Mouse (Mus musculus) hindbrain, embryonic 13.5 days (tissue): ENCODE measurements around the gene Chuk. TPM values are rescaled to one million over a fixed set of nuclear protein-coding genes. Genes with fewer than 3 reads are reported as not detected.

Experiments
- ATAC-seq: fragments of 200-750 bp; cut with Nextera tagmentation; 2 replicates; pipeline ENCODE4 v1.8.0; 2017; ENCODE audit warnings: moderate TSS enrichment; ENCODE audit not compliant: low FRiP score
- H3K27ac ChIP-seq: fragments of 300-500 bp; sonication (generic); 2 replicates; pipeline ENCODE4 v1.5.1; 2015; ENCODE audit warnings: inconsistent platforms, mild to moderate bottlenecking, moderate library complexity
- H3K27me3 ChIP-seq: fragments of 300-500 bp; sonication (generic); 2 replicates; pipeline ENCODE4 v1.6.1; 2015; ENCODE audit warnings: mild to moderate bottlenecking, inconsistent platforms
- H3K36me3 ChIP-seq: fragments of 300-500 bp; sonication (generic); 2 replicates; pipeline ENCODE4 v1.6.1; 2015; ENCODE audit warnings: mild to moderate bottlenecking, inconsistent platforms
- H3K4me1 ChIP-seq: fragments of 300-500 bp; sonication (generic); replicated peaks from 2 replicates; pipeline ENCODE4 v1.6.1; 2015; ENCODE audit warnings: inconsistent platforms
- H3K4me2 ChIP-seq: fragments of 300-500 bp; sonication (generic); 2 replicates; pipeline ENCODE4 v1.6.1; 2015; ENCODE audit warnings: inconsistent platforms, mild to moderate bottlenecking, moderate library complexity
- H3K4me3 ChIP-seq: fragments of 300-500 bp; sonication (generic); 2 replicates; pipeline ENCODE4 v1.5.1; 2015; ENCODE audit warnings: mild to moderate bottlenecking, inconsistent platforms
- H3K9ac ChIP-seq: fragments of 300-500 bp; sonication (generic); 2 replicates; pipeline ENCODE4 v1.6.1; 2015; ENCODE audit warnings: mild to moderate bottlenecking, inconsistent platforms
- H3K9me3 ChIP-seq: fragments of 300-500 bp; sonication (generic); 2 replicates; pipeline ENCODE4 v1.6.1; 2016; ENCODE audit warnings: inconsistent platforms
- WGBS: fragments of 180-500 bp; shearing (Covaris S2); methylation state at CpG from one replicate; pipeline ENCODE4 v1.1.7; 2015; 5-methylcytosine and 5-hydroxymethylcytosine counted together
- polyA plus RNA-seq: library from polyadenylated mRNA; unstranded; fragments of >200 nt; fragmentation: Nextera tagmentation; extraction: Ambion mirVana; gene quantifications from 2 replicates; pipeline ENCODE4 v1.2.1, GENCODE M21; 2015

The Chuk gene
- polyA plus RNA-seq, 1 experiment from 2014 or later = 67.5 TPM

GRCm38 (mm10) chr19:44086278-44086677 is 21.0 kb downstream of the Chuk start:
- H3K9ac ChIP-seq = no peak overlapping the region
- no peaks in the 10 kb centered on the region for H3K4me1 ChIP-seq
- 17% methylated on average over 3 of the region's 3 CpGs for WGBS
- no peaks in the 10 kb centered on the region for H3K27me3 ChIP-seq
- no peak for ATAC-seq
- no peaks in the 10 kb centered on the region for H3K9me3 ChIP-seq
- H3K27ac ChIP-seq = no peak overlapping the region
- no peak overlapping the region for H3K4me2 ChIP-seq
- peaks cover 64% of the 10 kb centered on the region for H3K36me3 ChIP-seq
- H3K4me3 ChIP-seq = no peak overlapping the region

- no peaks in the 10 kb centered on the region for H3K27me3 ChIP-seq
- WGBS = 94% methylated on average over 2 of the region's 2 CpGs
Measured at GRCm38 (mm10) chr19:44080920-44081319, 26.4 kb downstream of the Chuk start.

GRCm38 (mm10) chr19:44080023-44080422 is 27.3 kb downstream of the Chuk start:
- no peak for ATAC-seq
- Histone ChIP-seq H3K27ac (no peak overlapping the region), H3K9ac (no peak overlapping the region), H3K4me2 (no peak overlapping the region), H3K4me1 (no peaks in the 10 kb centered on the region), H3K9me3 (no peaks in the 10 kb centered on the region), H3K4me3 (no peak overlapping the region), H3K36me3 (peaks cover 80% of the 10 kb centered on the region), H3K27me3 (no peaks in the 10 kb centered on the region)
- 80% methylated on average over 2 of the region's 2 CpGs for WGBS

More at GRCm38 (mm10) chr19:44080920-44081319, 26.4 kb downstream of the Chuk start:
- no peak for ATAC-seq
- no peak overlapping the region for H3K27ac ChIP-seq
- no peak overlapping the region for H3K4me3 ChIP-seq
- H3K36me3 ChIP-seq = peaks cover 76% of the 10 kb centered on the region
- H3K9me3 ChIP-seq = no peaks in the 10 kb centered on the region
- no peak overlapping the region for H3K9ac ChIP-seq
- H3K4me1 ChIP-seq = no peaks in the 10 kb centered on the region
- H3K4me2 ChIP-seq = no peak overlapping the region

GRCm38 (mm10) chr19:44077024-44077423 is 30.3 kb downstream of the Chuk start:
- no peak for ATAC-seq
- Histone ChIP-seq H3K4me3 (no peak overlapping the region), H3K9me3 (no peaks in the 10 kb centered on the region), H3K27ac (no peak overlapping the region), H3K4me2 (no peak overlapping the region), H3K9ac (no peak overlapping the region), H3K4me1 (no peaks in the 10 kb centered on the region), H3K27me3 (no peaks in the 10 kb centered on the region), H3K36me3 (peaks cover 62% of the 10 kb centered on the region)
- WGBS = 85% methylated on average over 4 of the region's 4 CpGs

GRCm38 (mm10) chr19:44076457-44076856 is 30.8 kb downstream of the Chuk start:
- Histone ChIP-seq H3K4me3 (no peak overlapping the region), H3K27ac (no peak overlapping the region), H3K9me3 (no peaks in the 10 kb centered on the region), H3K9ac (no peak overlapping the region), H3K36me3 (peaks cover 58% of the 10 kb centered on the region), H3K4me1 (no peaks in the 10 kb centered on the region), H3K27me3 (no peaks in the 10 kb centered on the region), H3K4me2 (no peak overlapping the region)
- ATAC-seq = no peak
- WGBS = 88% methylated on average over 9 of the region's 9 CpGs

- no peak overlapping the region for H3K27ac ChIP-seq
- no peak overlapping the region for H3K9ac ChIP-seq
- no peak for ATAC-seq
- no peaks in the 10 kb centered on the region for H3K9me3 ChIP-seq
- H3K36me3 ChIP-seq = peaks cover 48% of the 10 kb centered on the region
- H3K4me3 ChIP-seq = no peak overlapping the region
- H3K27me3 ChIP-seq = no peaks in the 10 kb centered on the region
- H3K4me1 ChIP-seq = peaks cover 3% of the 10 kb centered on the region; the same call in 1 of the 2 replicates
- H3K4me2 ChIP-seq = no peak overlapping the region
- WGBS = 87% methylated on average over 11 of the region's 11 CpGs
Measured at GRCm38 (mm10) chr19:44074986-44075385, 32.3 kb downstream of the Chuk start.

- Histone ChIP-seq H3K27me3 (no peaks in the 10 kb centered on the region), H3K9me3 (no peaks in the 10 kb centered on the region), H3K27ac (no peak overlapping the region), H3K4me2 (no peak overlapping the region), H3K9ac (no peak overlapping the region), H3K4me3 (no peak overlapping the region), H3K36me3 (peaks cover 14% of the 10 kb centered on the region), H3K4me1 (peaks cover 27% of the 10 kb centered on the region)
- ATAC-seq = no peak
- WGBS = 69% methylated on average over 5 of the region's 5 CpGs
Measured at GRCm38 (mm10) chr19:44071166-44071565, 36.1 kb downstream of the Chuk start.

GRCm38 (mm10) chr19:44069914-44070232 is 37.4 kb downstream of the Chuk start:
- peak overlapping the region; percentile 76 for H3K27ac ChIP-seq
- peaks cover 27% of the 10 kb centered on the region for H3K4me1 ChIP-seq
- peaks cover 1% of the 10 kb centered on the region for H3K36me3 ChIP-seq
- ATAC-seq = no peak
- WGBS = 8% methylated on average over 4 of the region's 4 CpGs
- no peaks in the 10 kb centered on the region for H3K9me3 ChIP-seq
- peak overlapping the region; percentile 68 for H3K4me3 ChIP-seq
- peak overlapping the region; percentile 85 for H3K9ac ChIP-seq
- H3K4me2 ChIP-seq = peak overlapping the region; percentile 91
- H3K27me3 ChIP-seq = no peaks in the 10 kb centered on the region

GRCm38 (mm10) chr19:44069121-44069913 is 38.0 kb downstream of the Chuk start, which contains the start of gene Erlin1:
Gene Erlin1, minus strand, starts transcription at chr19:44069785.
- peak; percentile 95 for ATAC-seq
- H3K27me3 ChIP-seq = no peaks in the 10 kb centered on the region
- H3K9ac ChIP-seq = peak within 1 kb of the TSS; percentile 85
- H3K4me2 ChIP-seq = peak within 1 kb of the TSS; percentile 91
- no peaks in the 10 kb centered on the region; the same call in none of the 2 replicates for H3K36me3 ChIP-seq
- H3K9me3 ChIP-seq = no peaks in the 10 kb centered on the region
- peak within 1 kb of the TSS; percentile 68 for H3K4me3 ChIP-seq
- H3K4me1 ChIP-seq = peaks cover 27% of the 10 kb centered on the region
- WGBS = under 1% methylated on average over 72 of the region's 75 CpGs
- peak within 1 kb of the TSS; percentile 76 for H3K27ac ChIP-seq

- WGBS = 83% methylated on average over 4 of the region's 4 CpGs
- H3K9ac ChIP-seq = no peak overlapping the region
Measured at GRCm38 (mm10) chr19:44068232-44068631, 39.0 kb downstream of the Chuk start.

GRCm38 (mm10) chr19:44067323-44068049 is 39.8 kb downstream of the Chuk start:
- no peak overlapping the region for H3K4me3 ChIP-seq
- peaks cover 9% of the 10 kb centered on the region for H3K36me3 ChIP-seq
- no peaks in the 10 kb centered on the region for H3K27me3 ChIP-seq
- no peak overlapping the region for H3K4me2 ChIP-seq
- ATAC-seq = no peak
- peaks cover 27% of the 10 kb centered on the region for H3K4me1 ChIP-seq
- no peaks in the 10 kb centered on the region for H3K9me3 ChIP-seq
- no peak overlapping the region for H3K9ac ChIP-seq
- H3K27ac ChIP-seq = no peak overlapping the region
- 86% methylated on average over 9 of the region's 9 CpGs for WGBS

More at GRCm38 (mm10) chr19:44068232-44068631, 39.0 kb downstream of the Chuk start:
- H3K4me2 ChIP-seq = peak overlapping the region; percentile 91
- no peaks in the 10 kb centered on the region for H3K9me3 ChIP-seq
- H3K27ac ChIP-seq = no peak overlapping the region
- peaks cover 27% of the 10 kb centered on the region for H3K4me1 ChIP-seq
- ATAC-seq = no peak
- no peaks in the 10 kb centered on the region for H3K27me3 ChIP-seq
- H3K36me3 ChIP-seq = peaks cover 6% of the 10 kb centered on the region; the same call in 1 of the 2 replicates
- 0 out of 2 replicates have a peak overlapping the region, but pooled peaks have one; percentile 68 for H3K4me3 ChIP-seq

- 97% methylated on average over 2 of the region's 2 CpGs for WGBS
- Histone ChIP-seq H3K4me3 (no peak overlapping the region), H3K27me3 (no peaks in the 10 kb centered on the region), H3K27ac (no peak overlapping the region), H3K36me3 (peaks cover 28% of the 10 kb centered on the region), H3K4me2 (no peak overlapping the region), H3K4me1 (peaks cover 22% of the 10 kb centered on the region), H3K9ac (no peak overlapping the region), H3K9me3 (no peaks in the 10 kb centered on the region)
- ATAC-seq = no peak
Measured at GRCm38 (mm10) chr19:44064734-44065133, 42.5 kb downstream of the Chuk start.
